Mouse (Mus musculus) monocyte, adult 2 months (primary cell): Measurements from ENCODE around the gene Trio.

ENCODE experiments used
- DNase-seq, 2 experiments: peaks; one replicate each; pipeline ENCODE4 v3.0.0; 2022; ENCODE audit warnings: low spot score in 2 of 2, low read depth in 1 of 2

The Trio gene

DNA sequence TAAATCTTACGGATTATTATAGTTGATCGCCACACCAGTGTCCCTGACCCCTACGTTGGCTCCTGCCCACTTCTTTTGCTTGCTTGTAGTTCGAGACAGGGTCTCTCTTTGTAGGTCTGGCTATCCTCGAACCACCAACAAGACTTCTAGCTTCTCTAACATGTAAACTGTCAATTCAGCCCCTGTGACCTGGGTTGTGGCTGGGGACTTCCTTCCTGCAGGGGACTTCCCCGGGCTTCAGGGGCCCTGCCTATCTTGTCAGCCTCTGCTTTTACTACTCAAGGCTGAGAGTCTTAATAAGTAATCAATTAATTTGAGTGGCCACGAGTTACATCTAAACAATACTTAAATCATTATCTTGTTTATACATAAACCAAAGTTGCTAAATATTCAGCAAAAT, 99.2 kb downstream of the Trio start:
- DNase-seq, result no peak

DNA sequence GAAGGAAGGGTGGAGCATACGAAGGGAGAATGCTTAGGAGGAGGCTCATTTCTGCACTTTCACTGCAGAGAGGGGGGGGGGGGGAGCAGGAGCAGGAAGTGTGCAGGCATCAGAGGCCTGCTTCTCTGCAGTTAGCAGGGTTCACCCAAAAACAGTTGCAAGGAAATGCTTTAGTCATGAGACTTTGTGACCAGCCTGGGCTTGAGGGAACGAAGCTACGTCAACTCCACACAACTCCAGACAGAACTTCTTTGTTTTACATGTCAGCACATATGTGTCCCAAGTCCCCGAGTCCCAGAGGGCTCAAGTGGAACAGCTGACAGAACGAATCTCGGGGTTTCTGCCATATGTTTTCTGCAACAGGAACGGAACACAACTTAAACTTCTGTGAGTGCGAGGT, 99.8 kb downstream of the Trio start:
- peak in 1 of 2 experiments; percentile 17 for DNase-seq

- DNase-seq, result no peak
These were observed 100.5 kb downstream of the Trio start for GRCm38 (mm10) chr15:27925004-27925635.

GRCm38 (mm10) chr15:27923987-27924341, 101.7 kb downstream of the Trio start:
- no peak for DNase-seq

GRCm38 (mm10) chr15:27923280-27923986, 102.2 kb downstream of the Trio start:
- DNase-seq, result peak in 1 of 2 experiments; percentile 19

- no peak for DNase-seq
These were observed 104.9 kb downstream of the Trio start for GRCm38 (mm10) chr15:27920751-27921150.

GRCm38 (mm10) chr15:27919540-27919939, 106.1 kb downstream of the Trio start:
- no peak for DNase-seq

- no peak for DNase-seq
These were observed 106.8 kb downstream of the Trio start for GRCm38 (mm10) chr15:27918798-27919197.

- no peak for DNase-seq
These were observed 109.4 kb downstream of the Trio start for GRCm38 (mm10) chr15:27916204-27916603.

DNA sequence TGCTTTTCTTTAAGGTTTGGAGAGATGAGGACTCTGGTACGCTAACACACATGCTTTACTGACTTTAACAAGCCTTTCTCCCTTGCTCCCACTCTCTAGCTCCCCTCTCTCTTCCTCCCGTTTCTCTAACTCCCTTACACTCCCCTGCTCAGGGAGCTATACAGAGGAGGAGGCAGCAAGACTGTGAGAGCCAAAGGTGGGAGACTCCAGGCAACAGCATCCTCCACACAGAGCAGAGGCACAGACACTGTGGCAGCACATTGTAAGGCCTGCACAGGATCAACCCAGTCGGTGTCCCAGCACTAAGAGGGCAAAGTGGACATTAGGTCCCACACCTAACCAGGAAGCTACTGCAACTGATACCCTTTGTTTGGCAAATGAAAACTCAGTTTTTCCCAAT, 112.6 kb downstream of the Trio start:
- no peak for DNase-seq

- no peak for DNase-seq
These were observed 114.5 kb downstream of the Trio start for GRCm38 (mm10) chr15:27911196-27911595.

- no peak for DNase-seq
These were observed 115.5 kb downstream of the Trio start for GRCm38 (mm10) chr15:27910179-27910578.

GRCm38 (mm10) chr15:27907649-27908048, 118.0 kb downstream of the Trio start:
- no peak for DNase-seq

GRCm38 (mm10) chr15:27906409-27906808, 119.2 kb downstream of the Trio start:
- no peak for DNase-seq

DNA sequence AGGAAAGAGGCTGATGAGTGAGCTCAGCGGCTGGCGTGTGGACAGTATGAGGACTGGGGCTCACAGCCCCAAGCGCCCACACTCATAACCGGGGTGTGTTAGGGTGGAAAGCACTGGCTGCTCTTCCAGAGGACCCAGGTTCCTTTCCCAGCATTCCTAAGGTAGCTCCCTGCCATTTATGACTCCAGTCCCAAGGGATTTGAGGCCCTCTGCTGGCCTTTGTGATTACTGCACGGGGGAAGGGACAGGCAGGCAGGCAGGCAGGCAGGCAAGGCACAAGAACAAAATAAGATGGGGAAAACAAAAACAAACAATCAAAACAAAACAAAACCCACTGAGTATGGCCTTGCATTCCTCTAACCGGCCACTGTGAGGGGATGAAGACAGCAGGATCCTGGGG, 120.3 kb downstream of the Trio start:
- no peak for DNase-seq

DNA sequence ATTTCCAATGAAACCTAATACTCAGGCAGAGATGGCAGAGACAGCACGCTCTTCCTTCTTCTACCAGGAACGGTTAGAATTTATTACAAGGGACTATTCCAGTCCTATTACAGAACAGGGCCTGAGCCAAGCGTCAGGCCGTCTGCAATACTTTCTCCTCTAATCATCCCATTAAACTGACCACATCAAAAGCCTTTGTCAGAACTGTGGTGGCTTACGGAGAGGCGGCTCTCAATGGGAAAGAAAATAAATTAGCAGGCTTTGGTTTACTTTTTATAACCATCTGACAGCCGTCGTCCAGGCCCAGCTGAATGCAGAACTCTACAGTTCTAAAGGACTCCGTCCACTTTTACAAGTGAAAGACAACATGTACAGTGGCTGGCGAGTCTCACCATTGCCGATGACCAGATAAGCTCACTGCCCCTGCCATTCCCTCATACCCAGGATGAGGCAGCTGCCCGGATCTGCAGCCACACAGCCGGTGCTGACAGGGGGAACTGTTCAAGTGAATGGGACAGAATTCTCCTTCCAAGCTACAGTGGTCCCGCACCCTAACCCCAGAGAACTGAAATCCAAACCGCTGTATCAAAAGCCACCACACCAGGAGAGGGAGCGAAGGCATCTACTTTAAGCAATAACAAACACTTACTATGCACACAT, 121.2 kb downstream of the Trio start:
- no peak for DNase-seq

GRCm38 (mm10) chr15:27901200-27901599, 124.4 kb downstream of the Trio start:
- DNase-seq, result no peak

- no peak for DNase-seq
These were observed 126.7 kb downstream of the Trio start for GRCm38 (mm10) chr15:27898795-27899406.

GRCm38 (mm10) chr15:27894112-27894511, 131.5 kb downstream of the Trio start:
- no peak for DNase-seq

DNA sequence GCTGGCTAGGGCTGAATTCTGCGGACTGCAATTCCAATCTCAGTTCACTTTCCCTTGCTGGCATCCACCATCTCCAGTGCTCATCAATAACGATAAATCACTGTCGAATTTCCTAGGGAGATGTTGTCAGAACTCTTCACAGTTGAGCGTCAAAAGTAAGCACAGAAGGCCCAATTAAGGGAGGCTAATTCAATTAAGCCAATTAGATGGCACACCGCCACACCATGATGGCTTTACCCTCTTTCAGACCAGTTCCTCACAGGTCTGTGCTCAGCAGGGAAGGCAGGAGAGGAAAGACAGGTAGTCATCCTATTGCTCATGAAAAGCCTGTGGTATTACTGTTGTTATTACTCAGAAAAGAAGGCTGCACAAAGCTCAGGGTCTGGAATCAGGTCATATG, 133.6 kb downstream of the Trio start:
- no peak for DNase-seq

GRCm38 (mm10) chr15:27890666-27891065, 135.0 kb downstream of the Trio start:
- no peak for DNase-seq

- no peak for DNase-seq
These were observed 137.5 kb downstream of the Trio start for GRCm38 (mm10) chr15:27888153-27888552.
